Mouse (Mus musculus): Measurements from ENCODE around the gene Pnpla7. TPM values are rescaled to one million over a fixed set of nuclear protein-coding genes. Genes with fewer than 3 reads are reported as not detected.

Gene Pnpla7
- total and polyA plus RNA-seq, 2 experiments from 2014 or later, result 4.1 to 7.6 TPM

DNA sequence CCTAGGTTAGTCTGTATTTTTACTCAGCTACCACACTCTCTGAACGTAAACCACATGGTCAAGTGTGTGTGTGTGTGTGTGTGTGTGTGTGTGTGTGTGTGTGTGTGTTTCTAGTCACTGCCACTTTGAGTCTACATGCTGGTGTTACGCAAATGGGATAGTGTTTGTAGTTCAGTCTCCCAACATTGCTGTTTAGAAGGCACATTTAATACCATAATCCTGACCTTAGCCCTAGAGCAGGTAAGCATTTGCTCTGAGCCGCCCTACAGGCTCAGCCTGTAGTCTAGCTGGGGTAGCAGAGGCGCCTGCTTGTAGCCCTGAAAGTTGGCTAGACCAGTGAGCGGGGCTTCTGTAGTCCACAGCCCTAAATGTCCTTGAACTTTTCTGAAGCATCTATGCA is 87.7 kb downstream of the Pnpla7 start:
- ATAC-seq, result no peak
- H3K4me3 ChIP-seq (ENCODE audit: low read length), result no peak overlapping the region
- H3K4me2 ChIP-seq (ENCODE audit: low read depth, low read length), result no peak overlapping the region
- no peak for DNase-seq (ENCODE audit: low spot score)
- TF ChIP-seq CTCF (IDR thresholded peaks at IDR 0.05; ENCODE audit: low read depth), result no peak
- no peaks in the 10 kb centered on the region for H3K4me1 ChIP-seq (ENCODE audit: insufficient read depth, low read length)
- no peak overlapping the region for H3K9ac ChIP-seq (replicated peaks; ENCODE audit: low read length)
- H3K27me3 ChIP-seq (ENCODE audit: insufficient read depth, low read length), result no peaks in the 10 kb centered on the region
- WGBS, result 93% methylated on average over 5 of the region's 5 CpGs
- H3K9me3 ChIP-seq (ENCODE audit: low read length), result no peaks in the 10 kb centered on the region
- H3K27ac ChIP-seq, result no peak overlapping the region
- H3K36me3 ChIP-seq (ENCODE audit: insufficient read depth, low read length), result peaks cover 19% of the 10 kb centered on the region

DNA sequence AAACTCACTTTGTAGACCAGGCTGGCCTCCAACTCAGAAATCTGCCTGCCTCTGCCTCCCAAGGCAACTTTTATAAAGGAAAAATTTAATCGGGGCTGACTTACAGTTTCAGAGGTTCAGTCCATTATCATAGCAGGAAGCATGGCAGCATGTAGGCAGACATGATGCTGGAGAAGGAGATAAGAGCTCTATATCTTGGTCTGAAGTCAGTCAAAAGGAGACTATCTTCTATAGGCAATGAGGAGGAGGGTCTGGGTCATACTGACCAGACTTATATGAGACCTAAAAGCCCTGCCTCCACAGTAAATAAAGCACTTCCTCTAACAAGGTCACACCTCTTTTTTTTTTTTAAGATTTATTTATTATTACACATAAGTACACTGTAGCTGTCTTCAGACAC is 88.5 kb downstream of the Pnpla7 start:
- H3K27ac ChIP-seq, result no peak overlapping the region
- H3K4me3 ChIP-seq (ENCODE audit: low read length), result no peak overlapping the region
- H3K4me2 ChIP-seq (ENCODE audit: low read depth, low read length), result no peak overlapping the region
- ATAC-seq, result no peak
- 94% methylated on average over 1 of the region's 1 CpGs for WGBS
- peaks cover 19% of the 10 kb centered on the region for H3K36me3 ChIP-seq (ENCODE audit: insufficient read depth, low read length)
- no peaks in the 10 kb centered on the region for H3K9me3 ChIP-seq (ENCODE audit: low read length)
- TF ChIP-seq CTCF (IDR thresholded peaks at IDR 0.05; ENCODE audit: low read depth), result no peak
- no peak overlapping the region for H3K9ac ChIP-seq (replicated peaks; ENCODE audit: low read length)
- DNase-seq (ENCODE audit: low spot score), result no peak
- H3K4me1 ChIP-seq (ENCODE audit: insufficient read depth, low read length), result no peaks in the 10 kb centered on the region
- H3K27me3 ChIP-seq (ENCODE audit: insufficient read depth, low read length), result no peaks in the 10 kb centered on the region

DNA sequence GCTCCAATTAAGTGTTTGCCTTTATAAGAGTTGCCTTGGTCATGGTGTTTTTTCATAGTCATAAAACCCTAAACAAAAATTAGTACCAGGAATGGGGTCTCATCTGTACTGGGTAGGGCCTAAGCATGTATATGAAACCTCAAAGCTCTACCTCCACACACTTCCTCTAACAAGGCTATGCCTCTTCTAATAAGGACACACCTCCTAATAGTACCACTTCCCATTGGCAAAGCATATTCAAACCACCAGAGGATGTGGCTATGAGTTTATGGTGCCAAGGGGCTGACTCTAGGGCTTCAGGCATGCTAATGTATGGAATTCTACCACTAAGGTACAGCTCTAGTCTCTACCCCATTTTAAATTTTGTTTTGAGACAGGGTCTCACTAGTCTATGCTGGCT is 89.7 kb downstream of the Pnpla7 start:
- H3K9ac ChIP-seq (replicated peaks; ENCODE audit: low read length), result no peak overlapping the region
- H3K9me3 ChIP-seq (ENCODE audit: low read length), result no peaks in the 10 kb centered on the region
- no peaks in the 10 kb centered on the region for H3K4me1 ChIP-seq (ENCODE audit: insufficient read depth, low read length)
- ATAC-seq (no peak), DNase-seq (ENCODE audit: low spot score) (no peak)
- no peak for TF ChIP-seq CTCF (IDR thresholded peaks at IDR 0.05; ENCODE audit: low read depth)
- H3K27me3 ChIP-seq (ENCODE audit: insufficient read depth, low read length), result no peaks in the 10 kb centered on the region
- no peak overlapping the region for H3K4me3 ChIP-seq (ENCODE audit: low read length)
- no peak overlapping the region for H3K27ac ChIP-seq
- H3K36me3 ChIP-seq (ENCODE audit: insufficient read depth, low read length), result peaks cover 8% of the 10 kb centered on the region; the same call in 1 of the 2 replicates
- H3K4me2 ChIP-seq (ENCODE audit: low read depth, low read length), result no peak overlapping the region

DNA sequence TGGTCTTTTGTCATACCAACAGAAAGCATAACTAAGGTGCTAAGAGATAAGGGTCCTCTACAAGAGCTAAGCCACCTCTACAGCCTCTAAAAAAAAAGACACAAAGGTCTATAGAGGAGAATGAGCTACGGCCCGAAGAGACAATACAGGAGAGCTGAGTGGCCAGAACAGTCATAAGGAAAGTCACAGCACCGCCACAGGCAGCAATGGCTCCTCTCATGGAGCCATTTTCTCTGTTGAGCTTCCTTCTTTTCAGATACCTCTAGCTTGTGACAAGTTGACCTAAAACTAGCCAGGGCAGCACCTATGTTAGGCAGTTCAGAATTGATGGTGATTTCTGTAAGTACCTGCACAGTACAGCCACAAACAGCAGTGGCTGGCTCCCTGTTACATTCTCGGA is 90.7 kb downstream of the Pnpla7 start:
- no peak overlapping the region for H3K4me3 ChIP-seq (ENCODE audit: low read length)
- H3K9me3 ChIP-seq (ENCODE audit: low read length), result no peaks in the 10 kb centered on the region
- peaks cover 7% of the 10 kb centered on the region; the same call in 1 of the 2 replicates for H3K36me3 ChIP-seq (ENCODE audit: insufficient read depth, low read length)
- ATAC-seq, result no peak
- TF ChIP-seq CTCF (IDR thresholded peaks at IDR 0.05; ENCODE audit: low read depth), result no peak
- no peaks in the 10 kb centered on the region for H3K27me3 ChIP-seq (ENCODE audit: insufficient read depth, low read length)
- H3K4me1 ChIP-seq (ENCODE audit: insufficient read depth, low read length), result no peaks in the 10 kb centered on the region
- no peak for DNase-seq (ENCODE audit: low spot score)
- no peak overlapping the region for H3K27ac ChIP-seq
- no peak overlapping the region for H3K4me2 ChIP-seq (ENCODE audit: low read depth, low read length)
- 78% methylated on average over 4 of the region's 4 CpGs for WGBS
- no peak overlapping the region for H3K9ac ChIP-seq (replicated peaks; ENCODE audit: low read length)

DNA sequence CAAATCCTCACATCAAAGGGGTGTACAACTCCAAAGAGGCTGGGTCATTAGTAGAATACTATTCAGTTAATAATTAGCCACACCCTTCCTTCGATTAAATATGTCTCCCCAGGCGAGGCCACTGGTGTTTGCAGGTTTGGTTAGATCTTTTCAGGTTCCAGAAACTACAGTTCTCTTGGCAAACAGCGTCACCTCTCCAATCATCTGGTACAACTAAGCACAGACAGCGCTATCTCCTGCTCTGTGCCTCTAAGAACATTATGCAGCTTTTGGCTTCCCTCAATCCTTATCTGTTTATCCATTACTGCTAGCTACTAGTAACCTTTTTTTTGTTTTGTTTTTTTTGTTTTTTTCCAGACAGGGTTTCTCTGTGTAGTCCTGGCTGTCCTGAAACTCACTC is 93.7 kb downstream of the Pnpla7 start:
- no peak for DNase-seq (ENCODE audit: low spot score)
- Histone ChIP-seq H3K9me3 (ENCODE audit: low read length) (no peaks in the 10 kb centered on the region), H3K9ac (replicated peaks; ENCODE audit: low read length) (no peak overlapping the region), H3K36me3 (ENCODE audit: insufficient read depth, low read length) (no peaks in the 10 kb centered on the region), H3K4me2 (ENCODE audit: low read depth, low read length) (no peak overlapping the region), H3K27me3 (ENCODE audit: insufficient read depth, low read length) (no peaks in the 10 kb centered on the region), H3K4me3 (ENCODE audit: low read length) (no peak overlapping the region), H3K4me1 (ENCODE audit: insufficient read depth, low read length) (no peaks in the 10 kb centered on the region), H3K27ac (no peak overlapping the region)
- no peak for ATAC-seq
- TF ChIP-seq CTCF (IDR thresholded peaks at IDR 0.05; ENCODE audit: low read depth), result no peak
- WGBS, result 77% methylated on average over 4 of the region's 4 CpGs

DNA sequence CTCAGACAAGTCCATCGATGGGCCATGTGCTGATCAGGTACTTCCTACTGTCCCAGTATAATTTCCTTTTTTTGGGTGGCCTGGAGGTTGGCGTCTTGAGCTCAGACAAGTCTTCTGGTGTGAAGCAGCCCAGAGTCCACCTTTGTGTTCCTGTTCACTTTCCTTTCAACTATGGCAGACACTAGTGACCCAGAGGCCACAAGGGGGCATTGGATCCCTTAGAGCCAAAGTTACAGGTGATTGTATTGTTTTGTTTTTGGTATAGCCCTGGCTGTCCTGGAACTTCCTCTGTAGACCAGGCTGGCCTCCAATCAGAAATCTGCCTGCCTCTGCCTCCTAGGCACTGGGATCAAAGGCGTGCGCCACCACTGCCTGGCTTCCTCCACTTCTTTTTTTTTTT is 96.6 kb downstream of the Pnpla7 start:
- H3K9ac ChIP-seq (replicated peaks; ENCODE audit: low read length), result no peak overlapping the region
- no peak for TF ChIP-seq CTCF (IDR thresholded peaks at IDR 0.05; ENCODE audit: low read depth)
- no peaks in the 10 kb centered on the region for H3K9me3 ChIP-seq (ENCODE audit: low read length)
- H3K4me2 ChIP-seq (ENCODE audit: low read depth, low read length), result no peak overlapping the region
- no peak overlapping the region for H3K27ac ChIP-seq
- H3K36me3 ChIP-seq (ENCODE audit: insufficient read depth, low read length), result no peaks in the 10 kb centered on the region
- no peaks in the 10 kb centered on the region for H3K4me1 ChIP-seq (ENCODE audit: insufficient read depth, low read length)
- H3K27me3 ChIP-seq (ENCODE audit: insufficient read depth, low read length), result no peaks in the 10 kb centered on the region
- H3K4me3 ChIP-seq (ENCODE audit: low read length), result no peak overlapping the region
- ATAC-seq (no peak), DNase-seq (ENCODE audit: low spot score) (no peak)
- 91% methylated on average over 4 of the region's 4 CpGs for WGBS

DNA sequence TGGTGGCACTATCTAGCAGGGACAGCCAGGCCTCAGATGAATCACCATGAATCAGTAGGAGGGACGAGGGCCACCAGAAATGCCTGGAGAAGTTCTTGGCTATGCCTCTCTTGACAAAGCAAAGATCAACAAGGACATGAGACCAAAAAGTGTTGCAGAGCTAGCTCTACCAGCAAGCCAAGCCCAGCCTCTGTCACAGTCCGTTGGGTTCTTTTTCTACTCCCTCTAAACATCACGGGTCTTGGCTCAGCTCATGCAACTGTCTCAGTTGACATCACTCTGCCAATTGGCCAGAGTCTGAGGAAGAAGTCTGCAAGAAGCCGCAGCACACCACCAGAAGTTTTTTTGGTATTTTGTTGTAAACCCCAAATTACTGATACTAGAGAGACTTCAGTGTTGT is 99.7 kb downstream of the Pnpla7 start:
- no peak overlapping the region for H3K27ac ChIP-seq
- no peak for DNase-seq (ENCODE audit: low spot score)
- no peaks in the 10 kb centered on the region for H3K27me3 ChIP-seq (ENCODE audit: insufficient read depth, low read length)
- H3K9ac ChIP-seq (replicated peaks; ENCODE audit: low read length), result no peak overlapping the region
- no peak for ATAC-seq
- no peak overlapping the region for H3K4me3 ChIP-seq (ENCODE audit: low read length)
- no peaks in the 10 kb centered on the region for H3K4me1 ChIP-seq (ENCODE audit: insufficient read depth, low read length)
- H3K9me3 ChIP-seq (ENCODE audit: low read length), result no peaks in the 10 kb centered on the region
- H3K36me3 ChIP-seq (ENCODE audit: insufficient read depth, low read length), result no peaks in the 10 kb centered on the region
- H3K4me2 ChIP-seq (ENCODE audit: low read depth, low read length), result no peak overlapping the region
- 59% methylated on average over 4 of the region's 4 CpGs for WGBS
- no peak for TF ChIP-seq CTCF (IDR thresholded peaks at IDR 0.05; ENCODE audit: low read depth)

Measured in hindbrain, postnatal 0 days (tissue).